Mouse (Mus musculus) layer of hippocampus, adult 8-10 months (tissue): ENCODE results near the gene Tgtp2. TPM values are rescaled to one million over a fixed set of nuclear protein-coding genes. Genes with fewer than 3 reads are reported as not detected.
"Not testable (repeated sequence)": the region's sequence is repeated elsewhere in the genome, so short reads cannot be mapped to it uniquely, and the experiment has no call there.

Experiments used
- DNase-seq, 2 experiments: peaks; one replicate each; pipeline ENCODE4 v3.0.0; 2022; ENCODE audit warnings: low spot score in 2 of 2
- total RNA-seq, 4 experiments: library from RNA; stranded (reverse); gene quantifications; 2 replicates each; pipeline ENCODE4 v1.2.4; 2022

The Tgtp2 gene
- total RNA-seq: under 1 TPM in 2 of 4 experiments, not detected in 2; 0.16 to 0.71 TPM

DNA sequence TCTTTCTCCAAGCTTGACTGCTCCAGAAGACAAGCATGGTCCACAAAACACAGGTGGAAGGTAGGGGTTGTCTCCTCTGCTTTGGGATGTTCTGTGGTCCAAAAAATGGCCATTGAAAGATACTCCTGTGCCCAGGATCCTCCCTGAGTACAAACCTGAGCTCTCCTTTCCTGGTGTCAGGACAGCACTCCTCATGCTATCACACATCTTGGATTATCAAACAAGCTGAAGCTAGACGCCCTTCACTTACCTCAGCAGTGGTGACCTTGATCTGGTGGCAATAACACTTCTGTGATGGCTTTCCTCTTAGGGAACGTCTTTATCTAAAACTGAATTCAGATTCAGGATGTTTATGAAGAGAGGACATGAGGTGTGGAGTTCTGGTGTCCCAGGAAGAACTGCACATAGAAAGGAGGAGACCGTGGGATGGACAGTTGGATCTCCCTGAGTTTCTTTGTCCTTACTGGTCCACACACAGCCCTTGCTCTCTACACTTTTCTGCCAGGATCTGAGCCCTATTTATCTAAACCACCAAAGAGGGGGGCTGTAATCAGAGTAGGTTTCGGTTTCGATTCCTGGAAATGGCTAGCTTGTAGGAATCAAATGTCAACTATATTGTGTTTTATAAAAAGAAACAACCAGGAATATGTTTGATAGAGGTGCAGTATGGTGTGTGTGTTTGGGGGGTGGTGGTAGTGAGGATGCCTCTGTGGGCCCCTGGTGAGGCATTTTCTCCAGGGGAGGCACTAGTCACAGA is at the start of gene Tgtp2:
Gene Tgtp2, minus strand, starts transcription at position 494 of the 757 bp plus-strand sequence.
- DNase-seq: not testable (repeated sequence)

DNA sequence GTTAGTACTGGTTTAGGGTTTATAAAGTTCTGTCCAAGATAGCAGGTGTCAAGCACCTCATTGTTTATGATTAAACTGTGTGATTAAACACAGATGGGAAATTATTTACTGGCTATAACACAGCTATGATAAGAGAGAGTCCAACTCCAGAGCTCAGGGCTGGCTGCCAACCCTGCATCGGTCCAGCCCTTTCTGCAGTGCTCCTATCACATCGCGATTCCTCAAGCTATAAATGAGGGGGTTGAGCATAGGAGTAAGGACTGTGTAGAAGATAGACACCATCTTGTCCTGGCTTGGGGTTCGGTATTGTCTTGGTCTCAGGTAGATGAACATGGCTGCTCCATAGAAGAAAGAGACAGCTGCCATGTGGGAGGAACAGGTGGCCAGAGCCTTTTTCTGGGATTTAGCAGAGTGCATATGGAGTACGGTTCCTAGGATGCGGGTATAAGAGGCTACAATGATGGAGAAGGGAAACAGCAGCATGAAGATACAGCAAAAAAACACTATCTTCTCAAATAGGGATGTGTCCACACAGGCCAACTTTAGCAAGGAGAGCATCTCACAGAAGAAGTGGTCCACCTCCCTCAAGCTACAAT is 48.7 kb upstream of the Tgtp2 start:
- peak; percentile 25 to 35 for DNase-seq

DNA sequence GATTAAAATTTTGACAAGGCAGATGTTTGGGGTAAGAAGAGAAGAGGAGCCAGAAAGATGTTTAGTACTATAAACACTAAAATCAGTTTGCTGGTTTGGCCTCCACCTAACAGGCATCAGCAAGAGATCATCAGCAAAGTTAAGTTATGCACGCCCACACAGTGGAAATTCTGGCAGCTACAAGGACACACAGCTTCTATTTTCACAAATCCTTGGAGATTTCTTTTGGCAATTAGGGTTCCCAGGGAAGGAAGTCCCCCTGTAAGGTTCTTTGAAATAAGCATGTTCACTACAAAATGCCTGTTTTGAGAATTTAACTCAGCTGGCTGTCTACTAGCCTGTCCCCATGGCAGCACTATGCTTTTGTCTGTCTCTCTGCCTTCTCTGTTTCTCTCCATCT is 47.0 kb upstream of the Tgtp2 start:
- DNase-seq: no peak

DNA sequence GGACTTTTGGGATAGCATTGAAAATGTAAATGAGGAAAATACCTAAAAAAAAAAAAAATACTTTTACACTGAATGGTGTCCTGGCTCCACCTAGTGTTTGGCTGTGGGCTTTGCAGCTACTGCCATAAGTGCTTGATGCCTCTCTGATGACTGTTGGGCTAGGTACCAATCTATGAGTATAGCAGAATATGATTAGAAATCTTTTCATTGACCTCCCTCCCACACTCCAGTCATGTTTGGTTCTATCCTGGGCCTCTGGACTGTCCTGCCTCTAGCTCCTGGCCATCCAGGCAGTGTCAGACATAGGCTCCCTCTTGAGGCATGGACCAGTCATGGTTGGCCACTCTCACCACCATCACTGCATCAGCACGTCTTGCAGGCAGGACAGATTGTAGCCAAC is 44.8 kb upstream of the Tgtp2 start:
- DNase-seq: peak in 1 of 2 experiments; percentile 12

DNA sequence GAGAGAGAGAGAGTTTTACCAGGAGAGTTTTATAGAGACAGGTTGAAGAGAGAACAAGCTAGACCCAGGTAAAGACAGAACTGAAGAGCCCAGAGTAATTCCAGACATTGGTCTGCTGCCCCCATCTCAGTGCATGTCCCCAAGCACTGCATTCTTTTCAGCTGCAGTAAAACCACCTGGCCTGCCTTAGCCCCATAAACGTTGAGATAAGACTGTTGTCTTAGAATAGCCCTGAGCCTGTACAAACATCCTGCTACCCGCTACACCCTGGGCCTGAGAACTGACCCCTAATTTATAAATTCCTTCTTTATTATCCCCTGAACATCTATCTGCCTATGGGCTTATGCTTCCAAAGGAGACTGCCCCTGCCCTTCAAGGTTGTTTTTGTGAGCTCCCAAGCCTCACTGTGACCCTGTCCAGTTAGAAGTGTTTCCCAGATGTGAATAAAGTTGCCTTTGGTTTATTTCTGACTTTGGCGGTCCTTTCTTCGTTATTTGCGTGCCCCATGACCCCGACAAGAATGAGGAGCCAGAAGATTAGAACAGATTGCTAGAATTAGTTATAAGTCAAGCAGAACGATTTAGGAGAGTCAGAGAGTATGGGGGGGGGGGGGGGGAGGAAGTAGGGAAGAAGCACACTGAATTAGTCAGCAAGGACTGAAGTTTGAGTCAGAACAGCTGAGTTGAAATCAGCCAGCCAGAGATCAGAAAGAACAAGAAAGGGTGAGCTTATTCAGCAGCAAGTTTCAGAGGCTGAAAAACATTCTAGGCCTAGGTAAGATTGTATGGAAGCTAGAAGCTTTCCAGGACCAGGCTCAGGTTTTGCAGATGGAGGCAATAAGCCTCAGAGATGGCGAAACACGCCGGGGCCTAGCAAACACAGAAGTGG is 43.9 kb upstream of the Tgtp2 start:
- DNase-seq: no peak

DNA sequence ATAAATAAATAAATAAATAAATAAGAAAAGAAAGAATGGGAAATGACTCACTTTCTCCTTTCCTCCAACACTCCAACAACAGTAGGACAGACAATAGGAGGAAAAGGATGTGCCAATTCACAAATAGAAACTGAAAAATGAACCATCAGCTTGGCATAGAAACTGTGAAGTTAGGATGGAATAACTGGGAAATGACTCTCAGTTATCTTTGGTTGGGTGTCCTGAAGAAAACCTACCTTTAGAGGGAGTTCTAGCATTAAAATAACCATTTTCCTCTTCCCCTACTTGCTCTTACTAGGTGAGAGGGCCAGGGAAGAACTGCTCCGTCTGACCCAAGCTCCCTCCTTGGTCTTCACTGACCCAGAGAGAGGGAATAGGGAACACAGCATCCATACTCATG is 41.7 kb upstream of the Tgtp2 start:
- no peak for DNase-seq

DNA sequence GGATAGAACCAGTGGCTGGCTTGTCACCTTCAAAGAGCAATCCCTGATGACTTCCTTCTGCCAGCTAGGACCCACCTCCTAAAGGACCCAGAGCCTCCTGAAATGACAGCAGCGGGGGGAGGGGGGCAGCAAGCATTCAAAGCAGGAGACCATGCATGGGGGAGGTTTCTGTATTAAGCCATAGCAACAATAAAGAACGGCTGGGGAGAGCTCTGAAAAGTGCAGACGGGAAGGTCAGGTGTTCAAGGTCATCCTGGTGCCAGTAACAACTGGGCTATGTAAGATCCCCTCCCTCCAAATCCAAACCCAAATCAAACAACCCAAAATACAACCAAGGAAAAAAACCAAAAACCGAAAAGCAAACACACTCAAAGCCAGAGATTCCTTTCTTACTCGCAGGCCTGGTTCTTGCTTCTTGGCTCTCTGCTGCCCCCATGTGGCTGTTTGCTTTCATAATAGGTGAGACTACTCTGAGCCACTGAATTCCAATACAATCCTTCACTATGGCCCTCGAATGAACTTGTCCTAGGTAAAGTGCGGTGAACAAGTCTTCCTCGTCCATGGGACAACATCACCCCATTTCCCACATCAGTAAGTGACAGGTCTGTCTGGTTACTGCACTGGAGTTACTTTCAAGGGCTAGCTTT is 39.2 kb upstream of the Tgtp2 start:
- peak; percentile 56 to 87 for DNase-seq

DNA sequence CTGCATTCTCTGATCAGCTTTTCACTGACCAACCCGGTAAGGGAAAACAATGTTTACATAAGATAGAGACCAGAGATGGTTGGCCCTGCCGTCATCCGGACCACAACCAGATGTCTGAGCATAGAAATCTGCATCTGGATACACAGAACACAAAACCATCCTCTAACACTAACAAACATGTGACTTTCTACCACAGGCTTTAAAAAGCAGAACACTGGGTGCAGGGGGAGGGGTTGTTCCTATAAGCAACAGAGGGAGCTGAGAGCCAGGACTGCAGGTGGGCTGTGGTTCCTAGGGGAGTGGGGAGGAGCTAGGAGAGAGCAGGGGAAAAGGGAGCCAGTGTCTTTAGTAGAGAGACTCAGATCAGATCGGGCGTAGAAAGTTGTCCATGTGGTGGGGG is 37.5 kb upstream of the Tgtp2 start:
- DNase-seq: no peak

DNA sequence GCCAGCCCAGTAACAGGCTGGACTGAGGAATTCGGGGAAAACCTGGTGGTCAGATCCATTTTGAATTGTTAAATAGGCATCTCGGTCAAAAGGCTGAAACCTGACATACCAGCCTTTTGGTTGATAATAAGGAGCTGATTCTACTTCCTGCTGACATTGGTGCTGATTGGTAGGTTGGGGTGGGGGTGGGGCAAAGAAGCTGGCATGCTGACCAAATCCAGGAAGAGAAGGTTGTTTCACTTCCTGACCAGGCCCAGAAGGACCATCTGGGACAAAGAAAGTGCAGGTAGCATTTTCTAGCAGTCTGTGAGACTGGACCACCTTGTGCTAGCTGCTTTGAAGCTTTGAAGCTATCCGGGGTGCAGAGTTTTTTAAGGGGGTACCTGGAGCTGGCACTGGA is 36.4 kb upstream of the Tgtp2 start:
- no peak for DNase-seq

DNA sequence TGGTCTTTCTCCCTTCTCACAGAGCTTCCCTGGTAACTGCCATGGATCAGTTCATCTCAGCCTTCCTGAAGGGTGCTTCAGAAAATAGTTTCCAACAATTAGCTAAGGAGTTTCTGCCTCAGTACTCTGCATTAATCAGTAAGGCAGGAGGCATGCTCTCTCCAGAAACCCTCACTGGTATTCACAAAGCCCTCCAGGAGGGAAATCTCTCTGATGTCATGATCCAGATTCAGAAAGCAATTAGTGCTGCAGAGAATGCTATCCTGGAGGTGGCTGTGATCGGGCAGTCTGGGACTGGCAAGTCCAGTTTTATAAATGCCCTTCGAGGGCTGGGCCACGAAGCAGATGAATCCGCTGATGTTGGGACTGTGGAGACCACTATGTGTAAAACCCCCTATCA is 31.4 kb upstream of the Tgtp2 start:
- no peak for DNase-seq

DNA sequence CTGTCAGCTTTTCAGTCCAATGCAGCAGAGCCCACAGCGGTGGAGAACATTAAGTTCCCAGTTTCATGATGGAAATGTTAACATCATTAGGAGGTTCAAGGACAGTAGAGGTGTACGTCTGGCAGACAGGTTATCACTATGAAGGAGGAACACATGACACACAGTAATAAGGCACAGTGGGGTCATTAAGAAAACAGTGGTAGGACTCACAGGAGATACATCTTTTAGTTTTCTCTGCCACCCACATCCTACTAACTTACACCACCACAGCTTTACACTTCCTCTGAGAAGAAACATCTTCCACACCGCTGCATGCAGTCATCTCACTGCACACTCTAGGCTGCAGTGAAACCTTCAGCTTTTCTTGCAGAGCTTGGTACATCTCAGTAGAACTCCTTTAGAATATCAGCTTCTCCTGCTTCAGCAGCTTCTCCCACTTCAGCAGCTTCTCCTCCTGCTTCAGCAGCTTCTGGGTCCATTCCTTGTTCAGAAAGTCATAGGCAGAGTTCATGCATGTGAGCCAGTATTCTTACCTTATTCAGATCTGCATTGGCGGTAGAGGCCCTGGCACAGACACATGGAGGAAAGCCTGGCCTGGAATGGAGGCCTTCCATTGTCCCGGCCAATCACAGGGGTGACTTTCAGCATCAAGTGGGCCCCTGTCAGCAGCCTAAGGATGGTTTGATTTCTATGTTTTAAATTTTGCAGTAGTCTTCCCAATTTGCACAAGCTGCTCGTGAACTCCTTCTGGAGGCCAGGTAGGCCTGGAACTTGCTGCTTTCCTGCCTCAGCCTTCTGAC is 30.1 kb upstream of the Tgtp2 start:
- DNase-seq: no peak

DNA sequence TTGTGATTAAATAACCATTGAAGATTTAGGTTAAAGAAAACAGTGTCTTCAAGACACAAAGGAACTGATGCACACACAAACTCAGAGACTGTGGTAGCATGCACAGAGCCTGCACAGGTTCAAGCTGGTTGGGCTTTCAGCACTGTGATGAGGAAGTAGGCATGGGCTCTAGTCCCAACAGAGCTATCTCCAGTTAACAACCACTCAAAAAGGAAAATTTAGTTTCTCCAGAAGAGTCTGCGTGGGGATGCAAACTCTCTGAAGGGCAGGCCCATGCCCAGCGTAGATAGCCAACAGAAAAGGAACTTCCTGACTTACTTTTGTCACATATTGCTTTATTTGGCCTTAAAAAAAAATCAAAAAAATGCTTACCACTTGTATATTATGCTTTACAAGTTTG is 28.8 kb upstream of the Tgtp2 start:
- no peak for DNase-seq

DNA sequence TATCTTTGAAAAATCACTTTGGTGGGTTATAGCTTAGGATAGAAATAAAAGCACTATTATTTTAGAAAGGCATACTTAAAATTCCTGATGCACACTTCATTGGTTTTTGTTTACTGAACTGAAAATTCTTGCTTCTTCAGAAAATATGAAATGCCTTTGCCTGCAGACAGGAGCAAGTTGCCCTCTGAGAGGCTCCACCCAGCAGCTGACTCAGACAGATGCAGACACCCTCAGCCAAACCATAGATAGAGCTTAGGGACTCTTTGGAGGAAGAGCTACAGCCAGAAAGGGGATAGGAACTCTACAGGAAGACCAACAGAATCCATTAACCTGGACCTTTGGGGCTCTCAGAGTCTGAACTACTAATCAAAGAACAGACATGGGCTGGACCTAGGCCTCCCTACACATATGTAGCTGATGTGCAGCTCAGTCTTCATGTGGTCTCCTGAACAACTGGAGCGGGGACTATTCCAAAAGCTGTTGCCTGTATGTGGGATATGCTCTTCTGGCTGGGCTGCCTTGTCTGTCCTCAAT is 28.1 kb upstream of the Tgtp2 start:
- no peak for DNase-seq

DNA sequence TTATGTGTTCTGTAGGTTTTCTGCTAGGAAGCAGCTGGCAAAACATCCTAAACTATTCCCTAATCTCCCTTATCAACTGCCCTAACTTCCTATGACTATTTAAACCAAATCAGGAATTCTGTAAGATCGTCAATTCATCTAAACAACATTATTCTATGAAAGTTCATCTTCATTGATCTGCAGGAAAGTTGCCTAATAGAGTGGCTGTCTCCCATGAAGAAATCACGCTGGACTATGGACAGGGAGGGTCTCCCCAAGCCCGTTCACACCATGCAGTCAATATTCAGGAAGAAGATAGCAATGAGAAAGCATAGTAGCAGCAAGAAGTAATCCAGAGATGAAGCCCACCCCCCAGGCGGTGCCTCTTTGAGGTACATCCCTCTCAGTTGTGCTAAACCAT is 27.2 kb upstream of the Tgtp2 start:
- DNase-seq: no peak

DNA sequence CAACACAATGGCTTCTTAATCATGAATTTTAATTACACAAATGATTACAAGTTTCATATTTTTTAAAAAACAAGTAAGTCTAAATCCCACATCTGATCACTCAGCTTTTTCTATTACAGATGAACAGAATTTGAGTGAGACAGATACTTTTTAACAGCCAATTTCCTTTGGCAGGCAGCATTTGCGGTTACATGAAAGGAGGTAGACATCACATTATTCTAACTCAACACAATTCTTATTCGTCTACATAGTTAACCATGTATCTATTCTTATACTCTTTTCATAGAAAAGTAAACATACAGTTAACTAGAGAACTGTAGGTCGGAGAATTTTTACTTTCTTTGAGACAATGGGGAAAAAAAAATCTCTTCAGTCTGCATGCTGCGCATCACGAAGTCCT is 26.5 kb upstream of the Tgtp2 start:
- DNase-seq: no peak

DNA sequence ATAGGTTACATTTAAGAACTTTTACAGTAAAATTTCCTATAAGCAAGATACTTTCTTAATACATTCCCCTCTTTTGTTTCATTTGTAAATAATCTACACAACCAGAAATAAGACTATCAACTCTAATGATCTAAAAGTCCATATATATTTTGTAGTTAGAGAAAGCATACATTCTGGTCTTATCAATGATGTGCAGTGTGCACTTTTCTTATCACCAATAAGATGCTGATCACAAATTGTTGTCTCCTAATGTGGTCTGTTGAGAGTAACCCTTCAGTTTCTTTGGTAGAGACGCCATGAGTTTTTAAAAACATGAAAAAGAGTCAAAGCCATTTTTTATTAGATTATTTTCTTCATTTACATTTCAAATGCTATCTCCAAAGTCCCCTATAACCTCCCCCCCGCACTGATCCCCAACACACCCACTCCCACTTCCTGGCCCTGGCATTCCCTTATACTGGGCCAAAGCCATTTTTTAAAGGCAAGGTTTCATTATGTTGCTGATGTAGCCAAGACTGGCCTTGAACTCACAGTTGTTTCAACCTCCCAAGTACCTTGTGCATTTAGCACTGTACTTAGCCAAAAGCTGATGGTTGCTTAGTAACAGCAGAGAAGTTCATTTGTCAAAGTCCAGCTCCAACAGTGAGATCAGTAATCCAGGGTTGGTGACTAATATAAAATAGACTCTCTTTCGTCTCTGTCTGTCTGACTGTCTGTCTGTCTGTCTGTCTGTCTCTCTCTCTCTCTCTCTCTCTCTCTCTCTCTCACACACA is 25.9 kb upstream of the Tgtp2 start:
- DNase-seq: no peak

DNA sequence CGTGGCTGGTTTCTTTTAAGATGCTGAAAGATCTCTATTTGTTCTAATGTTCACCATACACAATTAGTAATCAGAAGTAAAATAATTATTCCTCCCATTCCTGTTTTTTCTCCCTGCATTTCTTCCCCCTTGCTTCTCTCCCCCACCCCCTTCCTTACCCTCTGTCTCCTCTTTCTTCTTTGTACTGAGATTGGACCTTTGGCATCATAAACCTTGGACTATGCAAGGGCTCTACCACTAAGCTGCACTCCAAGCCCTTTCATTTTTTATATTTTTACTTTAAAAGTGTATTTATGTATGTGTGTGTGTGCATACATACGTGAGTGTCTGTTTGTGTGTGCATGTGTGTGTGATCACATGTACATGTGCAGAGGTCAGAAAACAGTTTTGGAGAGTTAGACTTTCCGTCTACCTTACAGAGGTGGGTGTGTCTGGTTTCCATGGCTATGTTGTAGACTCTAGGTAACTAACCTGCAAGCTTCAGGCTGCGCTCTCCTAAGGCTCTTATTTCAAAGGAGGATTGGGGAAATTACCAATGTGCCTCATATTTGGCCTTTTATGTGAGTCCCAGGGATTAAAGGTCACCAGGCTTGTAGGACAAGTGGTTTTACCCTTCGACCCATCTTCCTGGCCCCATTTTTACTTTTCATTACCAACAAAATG is 25.1 kb upstream of the Tgtp2 start:
- no peak for DNase-seq

DNA sequence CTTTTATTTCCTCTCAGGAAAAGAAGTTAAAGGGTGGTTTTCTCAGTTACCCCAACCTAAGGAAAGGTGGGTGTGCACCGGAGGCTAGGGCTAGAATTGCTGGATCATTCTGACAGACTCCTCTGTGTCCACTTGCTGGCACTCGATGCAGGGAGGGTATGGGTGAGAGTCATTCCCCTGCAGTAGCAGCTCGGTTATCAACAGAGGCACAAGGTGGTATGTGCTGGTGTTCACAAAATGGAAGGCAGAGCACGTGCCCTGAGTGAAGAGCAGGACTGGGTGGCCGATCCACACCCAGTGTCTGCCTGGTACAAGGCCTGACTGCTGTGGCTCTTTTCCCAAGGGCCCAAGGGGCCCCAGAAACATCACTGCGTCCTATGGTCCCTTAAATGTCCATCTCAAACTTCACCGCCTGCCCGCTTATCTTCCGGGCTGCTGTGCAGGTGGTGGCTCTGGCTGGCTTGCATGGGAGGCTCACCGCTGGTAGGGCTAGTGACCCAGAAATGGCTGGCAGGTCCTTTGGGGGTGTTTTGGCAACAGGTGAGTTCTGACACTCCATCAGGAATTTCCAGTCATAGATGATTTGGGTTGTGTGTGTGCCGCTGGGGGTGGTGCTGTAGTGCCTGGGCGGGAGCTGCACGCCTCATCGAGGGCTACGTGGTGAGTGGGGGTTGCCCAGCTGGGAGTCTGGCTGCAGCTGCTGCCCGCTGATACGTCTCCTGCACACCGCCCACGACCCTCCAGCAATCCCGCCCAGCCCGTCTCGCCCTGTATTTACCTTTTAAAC is 24.0 kb upstream of the Tgtp2 start:
- no peak for DNase-seq
